Mouse (Mus musculus) intestine, embryonic 16.5 days (tissue): ENCODE results near the gene Spsb2. TPM values are rescaled to one million over a fixed set of nuclear protein-coding genes. Genes with fewer than 3 reads are reported as not detected.
A peak's percentile ranks its signal among the peaks of the same experiment; 100 is the strongest.
"Not testable (repeated sequence)": the region's sequence is repeated elsewhere in the genome, so short reads cannot be mapped to it uniquely, and the experiment has no call there.

Source experiments
- ATAC-seq: fragments of 200-750 bp; cut with Nextera tagmentation; 2 replicates; pipeline ENCODE4 v1.8.0; 2017; ENCODE audit warnings: moderate TSS enrichment, moderate library complexity
- H3K27ac ChIP-seq: fragments of 300-500 bp; sonication (generic); 2 replicates; pipeline ENCODE4 v1.5.1; 2014; ENCODE audit warnings: mild to moderate bottlenecking, low read length
- H3K27me3 ChIP-seq: fragments of 300-500 bp; sonication (generic); replicated peaks from 2 replicates; pipeline ENCODE4 v1.6.1; 2014; ENCODE audit warnings: low read length, control low read depth, mixed read lengths; ENCODE audit not compliant: control insufficient read depth, insufficient read depth
- H3K36me3 ChIP-seq: fragments of 300-500 bp; sonication (generic); 2 replicates; pipeline ENCODE4 v1.6.1; 2014; ENCODE audit warnings: low read length, control low read depth; ENCODE audit not compliant: control insufficient read depth, insufficient read depth
- H3K4me1 ChIP-seq: fragments of 300-500 bp; sonication (generic); 2 replicates; pipeline ENCODE4 v1.6.1; 2014; ENCODE audit warnings: low read length, control low read depth, mixed read lengths; ENCODE audit not compliant: control insufficient read depth, insufficient read depth
- H3K4me2 ChIP-seq: fragments of 300-500 bp; sonication (generic); 2 replicates; pipeline ENCODE4 v1.6.1; 2014; ENCODE audit warnings: low read depth, low read length, control low read depth
- H3K4me3 ChIP-seq: fragments of 300-500 bp; sonication (generic); 2 replicates; pipeline ENCODE4 v1.5.1; 2014; ENCODE audit warnings: mild to moderate bottlenecking, low read length
- H3K9ac ChIP-seq: fragments of 300-500 bp; sonication (generic); 2 replicates; pipeline ENCODE4 v1.6.1; 2014; ENCODE audit warnings: low read depth, low read length
- H3K9me3 ChIP-seq: fragments of 300-500 bp; sonication (generic); 2 replicates; pipeline ENCODE4 v1.6.1; 2016; ENCODE audit warnings: low read length, control low read depth; ENCODE audit not compliant: control insufficient read depth
- WGBS: fragments of 180-500 bp; shearing (Covaris S2); extraction: QIAGEN DNeasy Blood & Tissue Kit; methylation state at CpG from one replicate; pipeline ENCODE4 v1.1.7; 2014; 5-methylcytosine and 5-hydroxymethylcytosine counted together
- polyA plus RNA-seq: library from polyadenylated mRNA; unstranded; fragments of >200 nt; fragmentation: Nextera tagmentation; extraction: Ambion mirVana; gene quantifications from 2 replicates; pipeline ENCODE4 v1.2.1, GENCODE M21; 2015

Gene Spsb2
- polyA plus RNA-seq, 1 experiment from 2014 or later = 25.7 TPM

- peaks cover 41% of the 10 kb centered on the region for H3K36me3 ChIP-seq
- WGBS = 92% methylated on average over 4 of the region's 4 CpGs
- no peaks in the 10 kb centered on the region for H3K9me3 ChIP-seq
- H3K4me1 ChIP-seq = no peaks in the 10 kb centered on the region; the same call in 1 of the 2 replicates
- no peak for ATAC-seq
- no peak overlapping the region for H3K4me2 ChIP-seq
- no peak overlapping the region for H3K27ac ChIP-seq
- H3K9ac ChIP-seq = no peak overlapping the region
- H3K4me3 ChIP-seq = no peak overlapping the region
- H3K27me3 ChIP-seq = no peaks in the 10 kb centered on the region
Measured at GRCm38 (mm10) chr6:124822049-124822448, 13.6 kb downstream of the Spsb2 start.

GRCm38 (mm10) chr6:124828101-124828592 is 19.7 kb downstream of the Spsb2 start:
- Histone ChIP-seq H3K9me3 (no peaks in the 10 kb centered on the region), H3K4me1 (peaks cover 10% of the 10 kb centered on the region), H3K4me2 (peak overlapping the region; percentile 85), H3K36me3 (peaks cover 23% of the 10 kb centered on the region), H3K27ac (peak overlapping the region; percentile 20; the same call in 1 of the 2 replicates), H3K9ac (peak overlapping the region; percentile 73), H3K4me3 (peak overlapping the region; percentile 76), H3K27me3 (no peaks in the 10 kb centered on the region)
- ATAC-seq = no peak
- WGBS = 23% methylated on average over 10 of the region's 10 CpGs

DNA sequence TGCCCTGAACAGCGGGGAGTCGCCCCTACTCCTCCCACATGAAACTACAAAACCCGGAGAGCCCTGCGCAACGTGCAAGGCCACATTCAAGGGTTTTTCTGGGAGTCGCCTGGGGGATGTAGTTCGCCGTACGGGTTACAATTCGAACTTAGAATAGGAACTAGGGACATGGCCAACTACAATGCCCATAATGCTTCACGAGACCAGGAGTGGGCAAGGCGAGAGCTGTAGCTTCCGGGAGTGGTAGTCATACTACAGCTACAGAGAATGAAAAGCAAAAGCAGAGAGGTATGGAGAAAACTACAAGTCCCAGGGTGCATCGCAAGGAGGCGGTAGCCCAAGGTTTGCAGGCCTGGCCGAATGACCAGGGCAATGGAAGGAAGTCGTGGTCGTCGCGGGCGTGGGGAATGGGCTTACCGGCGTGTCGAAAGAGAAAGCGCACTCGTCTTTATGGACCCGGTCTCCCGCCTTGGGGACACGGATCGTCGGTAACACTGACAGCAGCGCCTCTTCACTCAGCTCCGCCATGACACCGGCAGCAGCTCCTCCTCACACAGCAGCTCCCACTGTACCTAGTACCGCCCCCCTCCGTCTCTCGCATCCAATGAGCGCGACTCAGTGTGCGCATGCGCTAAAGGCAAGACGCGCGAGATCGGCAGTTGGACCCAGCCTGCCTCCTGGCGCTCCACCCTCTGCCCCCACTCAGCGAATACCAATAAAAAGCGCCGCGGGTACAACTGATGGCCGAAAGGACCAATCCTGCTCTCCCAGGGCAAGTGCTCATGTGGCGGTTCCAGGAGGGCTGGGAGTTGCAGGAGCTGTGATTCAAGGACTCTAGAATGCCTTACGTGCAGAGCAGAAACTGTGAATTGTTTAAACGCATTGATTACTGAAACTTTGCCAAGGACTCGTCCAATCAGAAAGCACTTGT is 20.7 kb downstream of the Spsb2 start, which contains the start of the genes Usp5 and Cdca3:
TSS of gene Usp5 (minus strand) at position 617 of the 931 bp plus-strand sequence.
TSS of gene Cdca3 (plus strand) at position 680 of the 931 bp plus-strand sequence.
- ATAC-seq = peak; percentile 95
- Histone ChIP-seq H3K36me3 (peaks cover 16% of the 10 kb centered on the region), H3K9me3 (no peaks in the 10 kb centered on the region), H3K9ac (peak within 1 kb of the TSS; percentile 86), H3K4me2 (peak within 1 kb of the TSS; percentile 90), H3K27me3 (no peaks in the 10 kb centered on the region), H3K4me3 (peak within 1 kb of the TSS; percentile 76), H3K4me1 (peaks cover 10% of the 10 kb centered on the region), H3K27ac (peak within 1 kb of the TSS; percentile 96)
- WGBS = under 1% methylated on average over 55 of the region's 55 CpGs

- H3K27ac ChIP-seq = peak overlapping the region; percentile 96
- H3K36me3 ChIP-seq = peaks cover 7% of the 10 kb centered on the region; the same call in 1 of the 2 replicates
- H3K4me1 ChIP-seq = peaks cover 10% of the 10 kb centered on the region
- peak overlapping the region; percentile 76 for H3K4me3 ChIP-seq
- peak overlapping the region; percentile 86 for H3K9ac ChIP-seq
- peak; percentile 87 for ATAC-seq
- under 1% methylated on average over 38 of the region's 38 CpGs for WGBS
- H3K4me2 ChIP-seq = peak overlapping the region; percentile 90
- H3K9me3 ChIP-seq = no peaks in the 10 kb centered on the region
- H3K27me3 ChIP-seq = no peaks in the 10 kb centered on the region
Measured at GRCm38 (mm10) chr6:124829799-124830700, 21.6 kb downstream of the Spsb2 start.

GRCm38 (mm10) chr6:124831199-124831598 is 22.7 kb downstream of the Spsb2 start:
- peak overlapping the region; percentile 90 for H3K4me2 ChIP-seq
- H3K9me3 ChIP-seq, H3K4me3 ChIP-seq, ATAC-seq, H3K9ac ChIP-seq, H3K36me3 ChIP-seq, H3K27ac ChIP-seq, H3K27me3 ChIP-seq, H3K4me1 ChIP-seq: not testable (repeated sequence)
- 94% methylated on average over 4 of the region's 4 CpGs for WGBS

- Histone ChIP-seq H3K4me1 (peaks cover 10% of the 10 kb centered on the region), H3K4me2 (no peak overlapping the region), H3K36me3 (peaks cover 7% of the 10 kb centered on the region; the same call in 1 of the 2 replicates), H3K9ac (no peak overlapping the region), H3K9me3 (no peaks in the 10 kb centered on the region), H3K4me3 (no peak overlapping the region), H3K27ac (no peak overlapping the region), H3K27me3 (no peaks in the 10 kb centered on the region)
- WGBS = 89% methylated on average over 8 of the region's 8 CpGs
- no peak for ATAC-seq
Measured at GRCm38 (mm10) chr6:124831649-124832048, 23.2 kb downstream of the Spsb2 start.

- H3K4me3 ChIP-seq = no peak overlapping the region
- H3K9me3 ChIP-seq = no peaks in the 10 kb centered on the region
- WGBS = 84% methylated on average over 6 of the region's 6 CpGs
- peaks cover 2% of the 10 kb centered on the region; the same call in 1 of the 2 replicates for H3K4me1 ChIP-seq
- no peak for ATAC-seq
- peaks cover 7% of the 10 kb centered on the region; the same call in 1 of the 2 replicates for H3K36me3 ChIP-seq
- H3K27me3 ChIP-seq = no peaks in the 10 kb centered on the region
- H3K27ac ChIP-seq = no peak overlapping the region
- no peak overlapping the region for H3K4me2 ChIP-seq
- H3K9ac ChIP-seq = no peak overlapping the region
Measured at GRCm38 (mm10) chr6:124834512-124835081, 26.1 kb downstream of the Spsb2 start.

DNA sequence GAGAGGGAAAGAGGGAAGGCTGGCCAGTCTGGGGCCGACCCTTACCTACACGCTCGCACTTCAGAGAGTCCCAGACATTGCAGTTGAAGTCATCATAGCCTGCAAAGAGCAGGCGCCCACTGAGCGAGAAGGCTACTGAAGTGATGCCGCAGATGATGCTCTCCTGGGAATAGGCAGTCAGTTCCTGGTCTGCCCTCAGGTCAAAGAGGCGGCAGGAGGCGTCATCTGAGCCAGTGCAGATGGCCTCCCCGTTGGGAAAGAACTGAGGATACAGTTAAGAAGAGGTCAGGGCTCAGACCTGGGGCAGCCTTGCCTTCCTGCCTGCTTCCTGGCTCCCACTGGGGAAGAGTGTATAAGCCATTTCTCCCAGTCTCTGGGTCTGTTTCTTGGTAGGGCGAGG is 27.1 kb downstream of the Spsb2 start:
- no peaks in the 10 kb centered on the region for H3K9me3 ChIP-seq
- H3K4me1 ChIP-seq = peaks cover 5% of the 10 kb centered on the region
- no peak overlapping the region for H3K4me2 ChIP-seq
- H3K27me3 ChIP-seq = no peaks in the 10 kb centered on the region
- WGBS = 61% methylated on average over 10 of the region's 10 CpGs
- H3K27ac ChIP-seq = no peak overlapping the region
- no peak for ATAC-seq
- no peak overlapping the region for H3K9ac ChIP-seq
- H3K36me3 ChIP-seq = peaks cover 7% of the 10 kb centered on the region; the same call in 1 of the 2 replicates
- no peak overlapping the region for H3K4me3 ChIP-seq
